Mouse (Mus musculus) forebrain, embryonic 14.5 days (tissue): Measurements from ENCODE around the gene Actb. TPM values are rescaled to one million over a fixed set of nuclear protein-coding genes. Genes with fewer than 3 reads are reported as not detected.

ENCODE experiments used
- ATAC-seq: fragments of 200-750 bp; cut with Nextera tagmentation; 2 replicates; pipeline ENCODE4 v1.8.0; 2017; ENCODE audit warnings: mild to moderate bottlenecking, moderate library complexity
- DNase-seq: peaks from one replicate; pipeline ENCODE4 v3.0.0-alpha.2; 2015; ENCODE audit warnings: low spot score
- H3K27ac ChIP-seq: fragments of 300-500 bp; sonication (generic); 2 replicates; pipeline ENCODE4 v1.5.1; 2014; ENCODE audit warnings: low read depth, mild to moderate bottlenecking, control low read depth, low read length, moderate library complexity
- H3K27me3 ChIP-seq: fragments of 300-500 bp; sonication (generic); replicated peaks from 2 replicates; pipeline ENCODE4 v1.6.1; 2014; ENCODE audit warnings: low read length, control low read depth, mixed read lengths; ENCODE audit not compliant: control insufficient read depth, insufficient read depth
- H3K36me3 ChIP-seq: fragments of 300-500 bp; sonication (generic); 2 replicates; pipeline ENCODE4 v1.6.1; 2014; ENCODE audit warnings: low read length, control low read depth; ENCODE audit not compliant: control insufficient read depth, insufficient read depth
- H3K4me1 ChIP-seq: fragments of 300-500 bp; sonication (generic); 2 replicates; pipeline ENCODE4 v1.6.1; 2014; ENCODE audit warnings: antibody characterized with exemption, low read length, control low read depth; ENCODE audit not compliant: control insufficient read depth, insufficient read depth
- H3K4me2 ChIP-seq: fragments of 300-500 bp; sonication (generic); 2 replicates; pipeline ENCODE4 v1.6.1; 2014; ENCODE audit warnings: mild to moderate bottlenecking, control low read depth, low read length
- H3K4me3 ChIP-seq: fragments of 300-500 bp; sonication (generic); 2 replicates; pipeline ENCODE4 v1.5.1; 2014; ENCODE audit warnings: low read depth, low read length, control low read depth
- H3K9ac ChIP-seq: fragments of 300-500 bp; sonication (generic); 2 replicates; pipeline ENCODE4 v1.6.1; 2014; ENCODE audit warnings: mild to moderate bottlenecking, low read length, control low read depth, moderate library complexity
- H3K9me3 ChIP-seq: fragments of 300-500 bp; sonication (generic); replicated peaks from 2 replicates; pipeline ENCODE4 v1.6.1; 2016; ENCODE audit warnings: low read length, control low read depth, mixed read lengths; ENCODE audit not compliant: control insufficient read depth
- WGBS: fragments of 180-500 bp; shearing (Covaris S2); extraction: QIAGEN DNeasy Blood & Tissue Kit; methylation state at CpG from one replicate; pipeline ENCODE4 v1.1.7; 2014; 5-methylcytosine and 5-hydroxymethylcytosine counted together
- polyA plus RNA-seq: library from polyadenylated mRNA; unstranded; fragments of >200 nt; fragmentation: Nextera tagmentation; extraction: Ambion mirVana; gene quantifications from 2 replicates; pipeline ENCODE4 v1.2.1, GENCODE M21; 2014

Actb gene
- polyA plus RNA-seq, 1 experiment from 2014 or later, result 18,122 TPM

GRCm38 (mm10) chr5:142915231-142915630, 8.7 kb upstream of the Actb start:
- WGBS, result 92% methylated on average over 11 of the region's 11 CpGs
- H3K27ac ChIP-seq, result no peak overlapping the region
- no peak overlapping the region for H3K9ac ChIP-seq
- no peak overlapping the region for H3K4me2 ChIP-seq
- H3K4me3 ChIP-seq, result no peak overlapping the region
- no peaks in the 10 kb centered on the region for H3K36me3 ChIP-seq
- ATAC-seq (no peak), DNase-seq (no peak)
- no peaks in the 10 kb centered on the region for H3K27me3 ChIP-seq
- no peaks in the 10 kb centered on the region for H3K9me3 ChIP-seq
- H3K4me1 ChIP-seq, result no peaks in the 10 kb centered on the region

GRCm38 (mm10) chr5:142912739-142913138, 6.2 kb upstream of the Actb start:
- H3K27me3 ChIP-seq, result no peaks in the 10 kb centered on the region
- H3K4me3 ChIP-seq, result no peak overlapping the region
- H3K4me1 ChIP-seq, result peaks cover 6% of the 10 kb centered on the region
- ATAC-seq (no peak), DNase-seq (no peak)
- no peaks in the 10 kb centered on the region for H3K9me3 ChIP-seq
- no peak overlapping the region for H3K27ac ChIP-seq
- H3K4me2 ChIP-seq, result no peak overlapping the region
- 75% methylated on average over 4 of the region's 4 CpGs for WGBS
- H3K36me3 ChIP-seq, result no peaks in the 10 kb centered on the region
- no peak overlapping the region for H3K9ac ChIP-seq

- Histone ChIP-seq H3K9me3 (no peaks in the 10 kb centered on the region), H3K4me3 (no peak overlapping the region), H3K4me2 (no peak overlapping the region), H3K27ac (no peak overlapping the region), H3K36me3 (no peaks in the 10 kb centered on the region), H3K4me1 (peaks cover 11% of the 10 kb centered on the region), H3K9ac (no peak overlapping the region), H3K27me3 (no peaks in the 10 kb centered on the region)
- ATAC-seq, result no peak
- DNase-seq, result no peak
- WGBS, result 93% methylated on average over 3 of the region's 3 CpGs
Observed at GRCm38 (mm10) chr5:142912320-142912719, 5.8 kb upstream of the Actb start.

GRCm38 (mm10) chr5:142911629-142912028, 5.1 kb upstream of the Actb start:
- WGBS, result 82% methylated on average over 2 of the region's 2 CpGs
- no peak for ATAC-seq
- H3K9ac ChIP-seq, result no peak overlapping the region

GRCm38 (mm10) chr5:142909576-142910278, 3.2 kb upstream of the Actb start:
- Histone ChIP-seq H3K27me3 (no peaks in the 10 kb centered on the region), H3K4me1 (peaks cover 15% of the 10 kb centered on the region), H3K27ac (peak overlapping the region; percentile 15; the same call in 1 of the 2 replicates), H3K4me2 (no peak overlapping the region), H3K9me3 (no peaks in the 10 kb centered on the region), H3K4me3 (no peak overlapping the region), H3K36me3 (peaks cover 9% of the 10 kb centered on the region), H3K9ac (no peak overlapping the region)
- DNase-seq (no peak), ATAC-seq (no peak)
- 73% methylated on average over 8 of the region's 8 CpGs for WGBS

More at GRCm38 (mm10) chr5:142911629-142912028, 5.1 kb upstream of the Actb start:
- H3K4me2 ChIP-seq, result no peak overlapping the region
- H3K27me3 ChIP-seq, result no peaks in the 10 kb centered on the region
- H3K4me3 ChIP-seq, result no peak overlapping the region
- H3K27ac ChIP-seq, result no peak overlapping the region
- H3K9me3 ChIP-seq, result no peaks in the 10 kb centered on the region
- no peaks in the 10 kb centered on the region for H3K36me3 ChIP-seq
- DNase-seq, result no peak
- H3K4me1 ChIP-seq, result peaks cover 15% of the 10 kb centered on the region

- no peak overlapping the region for H3K4me2 ChIP-seq
- peak overlapping the region; percentile 15; the same call in 1 of the 2 replicates for H3K27ac ChIP-seq
- no peaks in the 10 kb centered on the region for H3K9me3 ChIP-seq
- ATAC-seq (no peak), DNase-seq (no peak)
- no peaks in the 10 kb centered on the region for H3K27me3 ChIP-seq
- no peak overlapping the region for H3K4me3 ChIP-seq
- peaks cover 16% of the 10 kb centered on the region for H3K36me3 ChIP-seq
- 25% methylated on average over 5 of the region's 5 CpGs for WGBS
- H3K4me1 ChIP-seq, result peaks cover 15% of the 10 kb centered on the region
- no peak overlapping the region for H3K9ac ChIP-seq
Observed at GRCm38 (mm10) chr5:142908941-142909575, 2.5 kb upstream of the Actb start.

GRCm38 (mm10) chr5:142907803-142908559, 1.4 kb upstream of the Actb start:
- peaks cover 19% of the 10 kb centered on the region for H3K4me1 ChIP-seq
- peak overlapping the region; percentile 76 for H3K9ac ChIP-seq
- peaks cover 26% of the 10 kb centered on the region for H3K36me3 ChIP-seq
- no peaks in the 10 kb centered on the region for H3K27me3 ChIP-seq
- 64% methylated on average over 5 of the region's 5 CpGs for WGBS
- peak overlapping the region; percentile 100 for H3K27ac ChIP-seq
- peak overlapping the region; percentile 87 for H3K4me2 ChIP-seq
- no peaks in the 10 kb centered on the region for H3K9me3 ChIP-seq
- DNase-seq (peak; percentile 39), ATAC-seq (no peak)
- peak overlapping the region; percentile 100; the same call in 1 of the 2 replicates for H3K4me3 ChIP-seq

GRCm38 (mm10) chr5:142907048-142907802, 671 bp upstream of the Actb start:
- 20% methylated on average over 14 of the region's 14 CpGs for WGBS
- peak; percentile 9; the same call in 1 of the 2 replicates for ATAC-seq
- peak overlapping the region; percentile 100 for H3K4me3 ChIP-seq
- H3K4me2 ChIP-seq, result peak overlapping the region; percentile 87
- peaks cover 24% of the 10 kb centered on the region for H3K4me1 ChIP-seq
- peak overlapping the region; percentile 76 for H3K9ac ChIP-seq
- H3K27ac ChIP-seq, result peak overlapping the region; percentile 100
- H3K27me3 ChIP-seq, result no peaks in the 10 kb centered on the region
- peaks cover 34% of the 10 kb centered on the region for H3K36me3 ChIP-seq
- DNase-seq, result peak; percentile 89
- no peaks in the 10 kb centered on the region for H3K9me3 ChIP-seq
